Mouse (Mus musculus) limb, embryonic 13.5 days (tissue): Measurements from ENCODE around the gene Abracl. TPM values are rescaled to one million over a fixed set of nuclear protein-coding genes. Genes with fewer than 3 reads are reported as not detected.

Experiments
- ATAC-seq: fragments of 200-750 bp; cut with Nextera tagmentation; 2 replicates; pipeline ENCODE4 v1.8.0; 2017; ENCODE audit warnings: low read depth, moderate number of reproducible peaks, moderate TSS enrichment; ENCODE audit not compliant: low FRiP score
- H3K27ac ChIP-seq: fragments of 300-500 bp; sonication (generic); 2 replicates; pipeline ENCODE4 v1.5.1; 2015; ENCODE audit warnings: inconsistent platforms, mild to moderate bottlenecking, moderate library complexity
- H3K27me3 ChIP-seq: fragments of 300-500 bp; sonication (generic); 2 replicates; pipeline ENCODE4 v1.6.1; 2015; ENCODE audit warnings: mild to moderate bottlenecking, inconsistent platforms
- H3K36me3 ChIP-seq: fragments of 300-500 bp; sonication (generic); 2 replicates; pipeline ENCODE4 v1.6.1; 2015; ENCODE audit warnings: inconsistent platforms, mild to moderate bottlenecking, moderate library complexity
- H3K4me1 ChIP-seq: fragments of 300-500 bp; sonication (generic); 2 replicates; pipeline ENCODE4 v1.6.1; 2015; ENCODE audit warnings: inconsistent platforms
- H3K4me2 ChIP-seq: fragments of 300-500 bp; sonication (generic); replicated peaks from 2 replicates; pipeline ENCODE4 v1.6.1; 2015; ENCODE audit warnings: inconsistent platforms, mild to moderate bottlenecking, moderate library complexity
- H3K4me3 ChIP-seq: fragments of 300-500 bp; sonication (generic); 2 replicates; pipeline ENCODE4 v1.5.1; 2015; ENCODE audit warnings: moderate library complexity, mild to moderate bottlenecking, inconsistent platforms
- H3K9ac ChIP-seq: fragments of 300-500 bp; sonication (generic); 2 replicates; pipeline ENCODE4 v1.6.1; 2015; ENCODE audit warnings: mild to moderate bottlenecking, inconsistent platforms
- H3K9me3 ChIP-seq: fragments of 300-500 bp; sonication (generic); 2 replicates; pipeline ENCODE4 v1.6.1; 2016; ENCODE audit warnings: inconsistent platforms
- WGBS: fragments of 180-500 bp; shearing (Covaris S2); methylation state at CpG from one replicate; pipeline ENCODE4 v1.1.7; 2015; 5-methylcytosine and 5-hydroxymethylcytosine counted together
- polyA plus RNA-seq: library from polyadenylated mRNA; unstranded; fragments of >200 nt; fragmentation: Nextera tagmentation; extraction: Ambion mirVana; gene quantifications from 2 replicates; pipeline ENCODE4 v1.2.1, GENCODE M21; 2015

The Abracl gene
- polyA plus RNA-seq, 1 experiment from 2014 or later: 151 TPM

GRCm38 (mm10) chr10:18058681-18059338, 35.7 kb upstream of the Abracl start:
- peak overlapping the region; percentile 7; the same call in 1 of the 2 replicates for H3K4me2 ChIP-seq
- no peak overlapping the region for H3K27ac ChIP-seq
- 79% methylated on average over 9 of the region's 9 CpGs for WGBS
- no peak overlapping the region for H3K9ac ChIP-seq
- no peaks in the 10 kb centered on the region for H3K36me3 ChIP-seq
- no peak for ATAC-seq
- H3K4me3 ChIP-seq: no peak overlapping the region
- no peaks in the 10 kb centered on the region for H3K9me3 ChIP-seq
- H3K4me1 ChIP-seq: peaks cover 33% of the 10 kb centered on the region
- H3K27me3 ChIP-seq: no peaks in the 10 kb centered on the region

DNA sequence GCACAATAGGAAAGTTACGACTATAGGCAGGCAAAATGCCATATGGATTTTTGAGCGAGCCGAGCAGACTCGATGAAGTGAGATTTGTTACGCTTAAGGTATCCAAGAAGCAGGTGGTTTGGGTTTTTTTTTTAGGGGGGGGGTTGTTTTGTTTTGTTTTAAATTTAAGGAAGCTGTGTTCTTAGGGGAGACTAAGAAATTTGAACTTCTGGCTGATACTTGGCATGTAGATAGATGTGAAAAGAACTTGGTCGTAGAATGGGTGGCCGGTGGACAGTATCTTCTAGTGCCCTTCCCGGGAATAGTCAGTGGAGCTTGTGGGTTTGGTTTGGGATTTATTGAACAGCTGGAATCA, 33.3 kb upstream of the Abracl start:
- ATAC-seq: no peak
- H3K4me2 ChIP-seq: peak overlapping the region; percentile 74
- 2% methylated on average over 8 of the region's 8 CpGs for whole genome bisulfite sequencing
- no peaks in the 10 kb centered on the region for H3K9me3 ChIP-seq
- peak overlapping the region; percentile 93 for H3K27ac ChIP-seq
- no peaks in the 10 kb centered on the region for H3K27me3 ChIP-seq
- H3K4me1 ChIP-seq: peaks cover 33% of the 10 kb centered on the region
- H3K9ac ChIP-seq: peak overlapping the region; percentile 94
- peak overlapping the region; percentile 98 for H3K4me3 ChIP-seq
- H3K36me3 ChIP-seq: no peaks in the 10 kb centered on the region

DNA sequence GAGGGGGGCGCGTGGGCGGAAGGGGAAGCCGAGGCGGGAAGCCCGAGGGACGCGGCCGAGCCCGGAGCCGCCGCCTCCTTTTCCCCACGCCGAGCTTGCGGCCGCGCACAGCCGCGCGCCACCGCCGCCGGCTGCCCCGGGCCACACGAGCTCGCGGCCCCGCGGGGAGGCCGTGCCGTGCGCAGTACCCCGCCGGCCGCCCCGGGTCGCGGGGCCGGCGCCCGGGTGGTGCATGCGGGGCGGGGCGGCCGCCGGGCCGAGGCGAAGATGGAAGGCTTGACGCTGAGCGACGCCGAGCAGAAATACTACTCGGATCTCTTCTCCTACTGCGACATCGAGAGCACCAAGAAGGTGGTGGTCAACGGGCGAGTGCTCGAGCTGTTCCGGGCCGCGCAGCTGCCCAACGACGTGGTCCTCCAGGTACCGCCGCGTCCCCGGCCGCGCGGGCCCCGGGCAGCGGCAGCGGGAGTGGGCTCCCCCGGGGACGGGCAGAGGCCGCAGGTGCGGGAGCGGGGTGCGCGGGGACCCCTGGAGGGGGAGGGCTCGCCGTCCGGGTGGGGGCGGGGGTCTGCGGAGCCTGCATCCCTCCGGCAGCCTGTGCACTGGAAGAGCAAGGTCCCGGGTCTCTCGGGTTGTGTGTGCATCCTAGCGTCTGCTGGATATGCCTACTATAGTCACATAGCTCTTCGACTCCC, 32.8 kb upstream of the Abracl start, which contains the start of gene Reps1:
TSS of gene Reps1 (plus strand) at position 166 of the 695 bp plus-strand sequence.
- Histone ChIP-seq H3K36me3 (no peaks in the 10 kb centered on the region), H3K4me2 (peak within 1 kb of the TSS; percentile 74), H3K27ac (peak within 1 kb of the TSS; percentile 93), H3K27me3 (no peaks in the 10 kb centered on the region), H3K4me3 (peak within 1 kb of the TSS; percentile 98), H3K9ac (peak within 1 kb of the TSS; percentile 94), H3K4me1 (peaks cover 33% of the 10 kb centered on the region), H3K9me3 (no peaks in the 10 kb centered on the region)
- ATAC-seq: peak; percentile 75
- WGBS: under 1% methylated on average over 67 of the region's 90 CpGs

DNA sequence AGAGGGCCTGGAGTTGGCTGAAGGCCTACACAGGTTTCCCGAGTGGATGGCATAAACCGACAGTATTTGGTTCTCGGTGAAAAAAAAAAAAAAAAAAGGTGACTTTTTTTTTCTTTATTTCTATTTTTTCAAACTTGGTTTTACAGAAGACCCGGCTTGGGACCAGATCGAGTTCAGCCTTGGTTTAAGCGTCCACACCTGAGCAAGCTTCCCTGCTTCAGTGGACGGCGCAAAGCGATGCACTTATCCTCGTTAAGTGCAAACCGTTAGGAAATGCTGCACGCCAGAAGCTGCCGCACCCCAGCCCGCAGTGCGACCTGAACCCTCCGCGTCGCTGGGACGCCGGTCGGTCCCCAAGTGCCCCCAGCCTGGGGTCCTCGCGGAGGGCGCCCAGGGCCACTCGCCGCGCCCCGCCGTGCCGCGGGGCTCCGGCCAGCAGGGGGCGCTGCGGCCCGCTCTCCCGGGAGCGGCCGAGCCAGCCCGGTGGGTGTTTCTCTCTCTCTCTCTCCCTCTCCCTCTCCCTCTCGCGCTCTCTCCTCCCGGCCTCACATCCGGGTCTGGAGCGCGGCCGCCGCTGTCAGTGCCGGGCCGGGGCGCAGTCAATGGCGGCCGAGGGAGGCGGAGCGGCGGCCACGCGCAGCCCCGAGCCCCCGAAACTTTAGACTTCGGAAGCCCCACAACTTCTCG, 32.1 kb upstream of the Abracl start:
- Histone ChIP-seq H3K27me3 (no peaks in the 10 kb centered on the region), H3K9me3 (no peaks in the 10 kb centered on the region), H3K9ac (peak overlapping the region; percentile 94), H3K4me1 (peaks cover 33% of the 10 kb centered on the region), H3K27ac (peak overlapping the region; percentile 93), H3K4me3 (peak overlapping the region; percentile 98), H3K36me3 (no peaks in the 10 kb centered on the region), H3K4me2 (peak overlapping the region; percentile 74)
- ATAC-seq: peak; percentile 96
- WGBS: under 1% methylated on average over 55 of the region's 61 CpGs

- Histone ChIP-seq H3K9ac (no peak overlapping the region), H3K36me3 (no peaks in the 10 kb centered on the region), H3K9me3 (no peaks in the 10 kb centered on the region), H3K4me1 (no peaks in the 10 kb centered on the region), H3K27me3 (no peaks in the 10 kb centered on the region), H3K27ac (no peak overlapping the region), H3K4me2 (no peak overlapping the region), H3K4me3 (no peak overlapping the region)
- ATAC-seq: no peak
- WGBS: 38% methylated on average over 10 of the region's 10 CpGs
Measured at GRCm38 (mm10) chr10:18047380-18048146, 24.5 kb upstream of the Abracl start.

DNA sequence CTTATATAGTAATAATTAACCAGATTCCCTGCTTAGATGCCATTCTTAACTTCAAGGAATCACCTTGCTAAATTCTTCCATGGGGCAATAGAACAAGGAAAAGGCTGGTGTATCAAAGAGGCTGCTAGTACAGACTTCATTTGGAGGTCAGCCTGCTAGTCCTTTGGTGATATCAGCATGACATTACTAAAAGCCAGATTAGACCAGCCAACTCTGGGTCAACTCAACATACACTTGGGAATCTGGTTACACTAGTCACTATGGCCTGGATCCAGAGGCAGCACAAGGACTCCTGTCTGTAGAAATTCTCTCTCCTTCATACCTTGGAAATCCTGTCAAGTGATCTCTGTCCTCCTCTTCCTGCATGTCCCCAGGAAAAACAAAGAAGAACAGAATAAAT, 23.3 kb upstream of the Abracl start:
- Histone ChIP-seq H3K27ac (no peak overlapping the region), H3K27me3 (no peaks in the 10 kb centered on the region), H3K4me3 (no peak overlapping the region), H3K9me3 (no peaks in the 10 kb centered on the region), H3K9ac (no peak overlapping the region), H3K36me3 (no peaks in the 10 kb centered on the region), H3K4me2 (no peak overlapping the region), H3K4me1 (no peaks in the 10 kb centered on the region)
- ATAC-seq: no peak

- Histone ChIP-seq H3K4me3 (no peak overlapping the region), H3K27ac (no peak overlapping the region), H3K9me3 (no peaks in the 10 kb centered on the region), H3K4me2 (no peak overlapping the region), H3K27me3 (no peaks in the 10 kb centered on the region), H3K9ac (no peak overlapping the region), H3K36me3 (no peaks in the 10 kb centered on the region), H3K4me1 (no peaks in the 10 kb centered on the region)
- WGBS: 71% methylated on average over 5 of the region's 5 CpGs
- no peak for ATAC-seq
Measured at GRCm38 (mm10) chr10:18036849-18037248, 13.8 kb upstream of the Abracl start.

- no peaks in the 10 kb centered on the region for H3K4me1 ChIP-seq
- WGBS: 88% methylated on average over 4 of the region's 4 CpGs
- no peak overlapping the region for H3K4me2 ChIP-seq
- H3K36me3 ChIP-seq: no peaks in the 10 kb centered on the region
- H3K27ac ChIP-seq: no peak overlapping the region
- no peak overlapping the region for H3K4me3 ChIP-seq
- no peaks in the 10 kb centered on the region for H3K9me3 ChIP-seq
- H3K9ac ChIP-seq: no peak overlapping the region
- no peaks in the 10 kb centered on the region for H3K27me3 ChIP-seq
- ATAC-seq: no peak
Measured at GRCm38 (mm10) chr10:18034408-18034807, 11.3 kb upstream of the Abracl start.

DNA sequence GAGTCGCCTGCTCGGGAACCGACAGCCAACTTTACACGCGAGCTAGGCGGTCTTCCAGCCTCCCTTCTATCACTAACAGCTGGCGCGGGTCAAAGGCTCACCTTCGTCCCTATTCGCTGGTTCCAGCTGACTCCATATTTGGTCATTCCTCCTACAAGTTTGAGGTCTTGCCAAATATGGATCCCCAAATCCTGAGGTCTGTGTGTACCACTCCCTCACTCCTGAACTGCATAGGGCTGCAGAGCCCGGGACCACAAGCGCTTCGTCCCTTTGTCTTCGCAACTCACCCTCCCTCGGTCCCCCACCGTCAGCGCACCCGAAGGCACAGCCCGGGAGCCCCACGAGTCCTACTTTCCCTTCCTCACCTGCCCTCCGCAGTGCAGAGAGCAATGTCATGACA, 776 bp downstream of the Abracl start:
- 0% methylated on average over 21 of the region's 21 CpGs for WGBS
- Histone ChIP-seq H3K4me1 (peaks cover 14% of the 10 kb centered on the region), H3K36me3 (peaks cover 11% of the 10 kb centered on the region), H3K4me3 (peak overlapping the region; percentile 66), H3K9ac (peak overlapping the region; percentile 82), H3K27me3 (no peaks in the 10 kb centered on the region), H3K9me3 (no peaks in the 10 kb centered on the region), H3K4me2 (peak overlapping the region; percentile 71), H3K27ac (peak overlapping the region; percentile 95)
- ATAC-seq: peak; percentile 89

GRCm38 (mm10) chr10:18021576-18022311, 1.3 kb downstream of the Abracl start:
- WGBS: 41% methylated on average over 14 of the region's 14 CpGs
- H3K9ac ChIP-seq: peak overlapping the region; percentile 82
- peaks cover 14% of the 10 kb centered on the region for H3K4me1 ChIP-seq
- peak overlapping the region; percentile 66 for H3K4me3 ChIP-seq
- peak; percentile 21 for ATAC-seq
- H3K36me3 ChIP-seq: peaks cover 17% of the 10 kb centered on the region
- no peaks in the 10 kb centered on the region for H3K27me3 ChIP-seq
- H3K27ac ChIP-seq: peak overlapping the region; percentile 95
- H3K9me3 ChIP-seq: no peaks in the 10 kb centered on the region
- peak overlapping the region; percentile 71 for H3K4me2 ChIP-seq

- WGBS: 60% methylated on average over 1 of the region's 1 CpGs
- H3K36me3 ChIP-seq: peaks cover 25% of the 10 kb centered on the region
- H3K4me2 ChIP-seq: no peak overlapping the region
- H3K9ac ChIP-seq: no peak overlapping the region
- H3K27ac ChIP-seq: no peak overlapping the region
- H3K4me1 ChIP-seq: peaks cover 14% of the 10 kb centered on the region
- no peak overlapping the region for H3K4me3 ChIP-seq
- H3K9me3 ChIP-seq: no peaks in the 10 kb centered on the region
- no peak for ATAC-seq
- H3K27me3 ChIP-seq: no peaks in the 10 kb centered on the region
Measured at GRCm38 (mm10) chr10:18020846-18021245, 2.2 kb downstream of the Abracl start.
